Mouse (Mus musculus) Patski (cell line): ENCODE results near the gene Usp13. TPM values are rescaled to one million over a fixed set of nuclear protein-coding genes. Genes with fewer than 3 reads are reported as not detected.

Source experiments
- ATAC-seq: fragments of 100-300 bp; one replicate; pipeline ENCODE4 v1.8.0; 2021
- CTCF ChIA-PET: fragments of 350-600 bp; sonication (Branson Sonifier 250); formaldehyde crosslinking; loops from one replicate; lab custom pipeline; 2022; ENCODE audit warnings: inconsistent platforms; lab: Charles Lee
- POLR2A ChIA-PET: fragments of 350-600 bp; sonication (Branson Sonifier 250); formaldehyde crosslinking; loops from one replicate; lab custom pipeline; 2022; ENCODE audit warnings: antibody characterized with exemption, inconsistent platforms; lab: Charles Lee
- DNase-seq: peaks from one replicate; pipeline ENCODE4 v3.0.0-alpha.2; 2011; ENCODE audit warnings: low read depth, low spot score
- H3K27me3 ChIP-seq: fragments of 371-371 bp; one replicate; pipeline ENCODE4 v1.5.1; 2021
- CTCF ChIP-seq: fragments of 100-300 bp; IDR thresholded peaks from one replicate; pipeline ENCODE4 v1.5.1; 2021
- in situ Hi-C: fragments of 300-500 bp; cut with MboI; formaldehyde crosslinking; loops from 3 replicates; pipeline ENCODE4 v1.11.1; 2018; ENCODE audit warnings: low pct_unique_long_range_greater_than_20kb, mixed read lengths
- polyA plus RNA-seq: library from polyadenylated mRNA; unstranded; gene quantifications from one replicate; pipeline ENCODE4 v1.2.3, GENCODE M21; 2021

Gene Usp13
- polyA plus RNA-seq, result 0.10 TPM

DNA sequence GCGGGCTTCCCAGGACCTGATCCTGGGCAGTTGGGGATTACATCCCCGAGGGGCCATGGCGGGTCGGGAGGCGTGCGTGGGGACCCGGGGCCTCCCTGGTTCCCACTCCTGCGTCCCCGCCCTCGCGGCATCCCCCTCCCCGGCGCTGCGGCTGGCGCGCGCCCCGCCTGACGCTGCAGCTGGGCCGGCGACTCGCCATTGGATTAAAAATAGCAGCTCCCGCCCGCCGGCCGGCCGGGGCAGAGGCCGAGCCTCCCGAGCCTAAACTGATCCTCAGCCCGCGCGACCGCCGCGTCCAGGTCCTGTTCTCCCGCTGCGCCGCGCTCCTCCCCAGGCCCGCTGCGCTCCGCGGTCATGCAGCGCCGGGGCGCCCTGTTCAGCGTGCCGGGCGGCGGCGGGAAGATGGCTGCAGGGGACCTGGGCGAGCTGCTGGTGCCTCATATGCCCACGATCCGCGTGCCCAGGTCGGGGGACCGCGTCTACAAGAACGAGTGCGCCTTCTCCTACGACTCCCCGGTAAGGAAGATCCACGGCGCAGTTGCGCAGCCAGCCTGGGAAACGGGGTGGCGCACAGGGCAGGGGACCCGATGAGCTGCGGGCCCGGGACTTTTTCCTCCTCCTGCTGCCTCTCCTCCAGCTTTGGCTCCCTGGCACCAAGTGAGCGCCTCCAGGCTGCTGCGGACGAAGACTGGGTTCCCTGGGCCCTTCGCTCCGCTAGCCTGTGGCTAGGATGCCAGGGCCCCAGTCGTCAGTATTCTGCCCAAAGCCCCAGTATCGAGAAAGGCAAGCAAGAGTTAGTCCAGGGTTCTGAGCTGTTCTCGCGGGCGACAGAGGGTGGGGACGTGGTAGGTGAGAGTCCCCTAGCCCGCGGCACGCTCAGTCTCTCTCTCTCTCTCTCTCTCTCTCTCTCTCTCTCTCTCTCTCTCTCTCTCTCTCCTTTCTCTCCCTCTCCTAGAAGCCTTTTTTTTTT lies at the start of gene Usp13:
Usp13 (plus strand) TSS at position 190 of the 970 bp plus-strand sequence.
- ATAC-seq (peak; percentile 48), DNase-seq (no peak)
- POLR2A ChIA-PET, result interaction anchor here (0.6 kb wide), 1 partner anchor 26 kb away, joined by 3 read pairs; no protein-coding TSS in a partner anchor
- CTCF ChIA-PET, result no interaction called here
- no peak for TF ChIP-seq CTCF
- in situ Hi-C loops, result no loop called here
- H3K27me3 ChIP-seq, result peaks cover 42% of the 10 kb centered on the region

DNA sequence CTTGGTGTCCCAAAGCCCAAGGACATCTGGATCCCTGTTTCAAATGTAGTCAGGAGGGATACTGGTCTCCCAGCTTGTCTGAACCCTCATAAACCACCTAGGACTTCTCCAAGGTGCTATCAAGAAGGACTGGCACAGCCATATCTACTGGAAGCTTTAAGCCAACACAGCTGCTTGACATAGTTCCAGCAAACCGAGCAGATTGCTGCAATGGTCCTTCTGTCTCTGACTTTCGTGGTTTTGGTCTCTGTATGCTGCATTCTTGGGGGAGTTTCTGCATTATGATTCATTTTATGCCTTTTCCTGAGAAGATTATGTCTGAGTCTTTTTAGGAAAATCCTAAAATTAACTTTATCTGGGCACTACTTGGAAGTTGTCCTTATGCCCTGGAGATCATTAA lies 46.6 kb upstream of the Usp13 start:
- ATAC-seq, result no peak
- POLR2A ChIA-PET, result no interaction called here
- TF ChIP-seq CTCF, result no peak
- CTCF ChIA-PET, result no interaction called here
- in situ Hi-C loops, result no loop called here
- H3K27me3 ChIP-seq, result peaks cover 39% of the 10 kb centered on the region
- peak; percentile 3 for DNase-seq

DNA sequence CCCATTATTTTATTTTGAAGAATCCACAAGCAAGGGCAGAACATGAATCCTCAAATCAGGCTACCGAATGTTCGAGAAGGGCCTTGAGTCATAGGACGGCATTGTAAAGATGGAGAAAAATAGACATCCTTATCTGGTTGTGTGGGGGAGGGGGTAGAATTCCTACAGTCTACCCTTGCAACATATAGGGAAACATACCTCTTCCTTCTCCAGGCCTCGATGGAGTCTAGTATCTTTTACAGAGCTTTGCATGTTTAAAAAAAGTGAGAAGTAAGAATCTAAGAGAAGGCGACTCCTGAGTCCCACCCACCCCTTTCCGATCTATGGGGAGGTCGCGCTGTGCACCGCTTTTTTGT lies 367 bp upstream of the Usp13 start:
- DNase-seq (no peak), ATAC-seq (no peak)
- TF ChIP-seq CTCF, result no peak
- peaks cover 42% of the 10 kb centered on the region for H3K27me3 ChIP-seq
- ChIA-PET CTCF (no interaction called here), POLR2A (no interaction called here)
- in situ Hi-C loops, result no loop called here

DNA sequence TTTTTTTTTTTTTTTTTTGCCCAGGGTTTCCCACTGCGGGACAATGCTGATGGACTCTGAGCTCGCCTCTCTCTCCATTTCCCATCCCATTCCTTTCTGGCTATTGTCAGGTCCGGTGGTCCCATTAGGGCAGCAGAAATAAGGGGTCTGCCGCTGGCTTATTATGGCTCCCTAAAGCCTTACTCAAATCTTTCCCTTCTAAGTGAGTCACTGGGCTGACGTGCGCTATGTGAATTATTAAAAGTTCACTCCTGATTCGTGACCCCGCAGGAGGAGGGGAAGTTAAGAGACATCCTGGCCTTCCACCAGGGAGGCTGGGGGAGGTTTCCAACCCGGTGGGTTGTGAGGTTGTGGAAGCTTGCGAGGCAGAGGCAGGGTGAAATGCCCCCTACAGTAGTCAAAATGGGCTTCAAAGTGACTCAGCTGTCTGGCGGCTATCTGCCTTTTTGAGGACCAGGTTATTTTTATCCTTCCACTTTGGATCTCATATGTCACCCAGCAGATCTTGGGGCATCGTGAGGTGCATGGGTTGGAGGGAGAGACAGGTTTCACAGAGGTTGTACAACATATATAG lies 1.1 kb downstream of the Usp13 start:
- ChIA-PET CTCF (no interaction called here), POLR2A (interaction anchor here (0.6 kb wide), 1 partner anchor 27 kb away, joined by 3 read pairs; no protein-coding TSS in a partner anchor)
- TF ChIP-seq CTCF, result no peak
- in situ Hi-C loops, result no loop called here
- ATAC-seq (no peak), DNase-seq (no peak)
- H3K27me3 ChIP-seq, result peaks cover 38% of the 10 kb centered on the region

DNA sequence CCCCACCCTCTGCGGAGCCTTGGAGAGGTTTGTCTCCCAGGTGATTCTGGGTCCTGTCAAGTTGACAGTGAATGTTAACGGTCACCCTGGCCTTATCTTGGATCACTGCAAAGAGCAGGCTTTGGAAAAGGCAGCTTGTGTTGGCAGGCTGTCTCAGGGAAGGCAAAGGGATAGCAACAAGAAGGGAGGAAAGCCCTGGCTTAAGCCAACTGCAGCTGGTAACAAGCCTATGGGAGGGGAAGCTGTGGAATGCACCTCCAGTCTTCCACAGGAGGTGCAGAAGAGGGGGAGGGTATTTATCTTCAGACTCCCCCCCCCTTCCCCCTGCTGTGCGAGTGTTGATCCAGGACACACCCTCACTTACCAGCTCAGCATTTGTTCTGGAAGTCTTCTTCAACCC lies 5.3 kb downstream of the Usp13 start:
- TF ChIP-seq CTCF, result no peak
- ChIA-PET CTCF (no interaction called here), POLR2A (no interaction called here)
- DNase-seq, result no peak
- in situ Hi-C loops, result no loop called here
- H3K27me3 ChIP-seq, result peaks cover 30% of the 10 kb centered on the region
- ATAC-seq, result no peak

DNA sequence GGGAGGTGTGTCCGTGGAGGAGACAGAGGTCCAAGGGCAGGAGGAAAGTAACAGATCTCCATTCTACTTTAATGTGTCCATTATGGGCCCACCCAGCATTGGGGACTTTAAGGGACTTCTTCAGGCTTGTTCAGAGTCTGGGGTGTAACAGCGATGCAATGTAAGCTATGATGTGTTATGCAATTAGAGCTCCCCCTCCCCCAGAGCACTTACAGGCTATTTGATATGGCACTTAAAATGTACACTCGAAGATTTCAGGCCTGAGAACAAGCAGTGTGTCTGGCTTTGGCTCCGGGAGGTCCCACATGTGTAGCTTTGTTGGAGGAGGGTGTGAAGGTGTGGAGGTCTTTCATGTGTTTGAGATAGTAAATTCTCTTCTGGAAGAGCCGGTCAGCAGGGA lies 7.6 kb downstream of the Usp13 start:
- H3K27me3 ChIP-seq, result peaks cover 20% of the 10 kb centered on the region
- ATAC-seq, result no peak
- no peak for TF ChIP-seq CTCF
- ChIA-PET POLR2A (no interaction called here), CTCF (no interaction called here)
- in situ Hi-C loops, result no loop called here
- no peak for DNase-seq

DNA sequence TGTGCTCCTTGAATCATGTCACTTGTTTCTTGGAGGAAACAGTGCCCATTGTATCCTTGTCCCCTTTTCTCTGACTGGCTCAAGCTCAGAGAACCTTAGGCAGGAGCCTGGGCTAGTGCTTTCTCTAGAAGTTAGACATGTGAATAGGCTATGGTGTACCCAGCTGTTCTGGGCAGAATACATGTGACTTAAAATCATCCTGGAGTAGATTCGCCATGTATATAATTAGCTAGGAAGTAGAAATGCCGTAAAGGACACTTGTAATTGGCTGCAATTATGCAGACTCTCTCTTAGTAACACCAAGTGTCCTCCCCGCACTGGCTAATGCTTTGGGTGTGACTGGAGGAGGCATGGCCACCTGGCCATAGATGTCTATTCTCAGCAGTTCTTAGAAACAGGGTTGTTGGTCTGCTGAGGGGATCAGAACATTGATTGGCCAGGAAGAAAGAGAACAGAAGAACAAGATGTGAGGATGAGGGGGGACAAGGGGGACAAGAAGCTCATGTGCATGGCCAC lies 8.7 kb downstream of the Usp13 start:
- ChIA-PET CTCF (interaction anchor here (0.8 kb wide), 1 partner anchor 19 kb away, joined by 3 read pairs; no protein-coding TSS in a partner anchor), POLR2A (no interaction called here)
- no peak for ATAC-seq

DNA sequence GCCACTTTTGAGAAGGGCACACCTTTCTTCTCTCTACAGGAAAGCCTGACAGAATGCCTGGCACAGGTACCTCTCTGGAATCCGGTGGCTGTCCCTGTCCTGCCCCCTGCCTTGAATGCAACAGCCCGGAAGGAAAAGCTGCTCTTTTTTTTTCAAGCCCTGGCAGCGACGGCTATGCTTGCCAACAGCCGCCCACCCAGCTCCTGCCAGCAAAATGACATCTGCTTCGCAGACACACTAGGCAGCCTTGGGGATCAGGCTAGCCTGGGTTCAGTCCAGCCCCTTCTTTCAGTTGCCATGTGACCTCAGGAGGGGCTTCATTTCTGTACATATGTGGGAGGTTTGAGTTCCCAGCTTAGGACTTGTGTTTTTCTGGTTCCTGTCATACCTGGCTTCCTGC lies 9.4 kb downstream of the Usp13 start:
- DNase-seq (no peak), ATAC-seq (no peak)
- ChIA-PET CTCF (interaction anchor here (0.8 kb wide), 1 partner anchor 18 kb away, joined by 3 read pairs; no protein-coding TSS in a partner anchor), POLR2A (no interaction called here)
- in situ Hi-C loops, result no loop called here
- TF ChIP-seq CTCF, result no peak
- H3K27me3 ChIP-seq, result peaks cover 20% of the 10 kb centered on the region

More for the DNA sequence above, 8.7 kb downstream of the Usp13 start:
- H3K27me3 ChIP-seq, result peaks cover 20% of the 10 kb centered on the region
- in situ Hi-C loops, result no loop called here
- no peak for TF ChIP-seq CTCF
- no peak for DNase-seq

DNA sequence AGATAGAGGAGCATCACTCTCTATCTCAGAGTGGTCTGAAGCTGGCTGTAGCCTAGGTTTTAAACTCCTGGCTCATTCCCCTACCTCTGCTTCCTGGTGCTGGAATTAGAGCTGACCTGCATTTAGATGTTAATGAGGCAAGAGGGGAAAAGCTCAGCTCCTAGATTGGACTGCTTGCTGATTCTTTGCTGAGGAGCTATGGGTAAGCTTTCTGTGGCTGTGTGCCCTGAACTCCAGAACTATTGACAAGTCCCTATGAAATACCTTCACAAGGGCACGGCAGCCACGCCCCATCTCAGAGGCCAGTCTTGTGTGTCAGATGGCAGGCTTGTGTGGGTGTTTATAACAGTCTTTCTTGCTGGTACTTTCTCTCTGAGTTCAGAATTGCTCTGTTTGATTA lies 16.5 kb downstream of the Usp13 start:
- ChIA-PET CTCF (interaction anchor here (1.6 kb wide), 1 partner anchor 13 kb away, joined by 4 read pairs; no protein-coding TSS in a partner anchor), POLR2A (no interaction called here)
- DNase-seq (no peak), ATAC-seq (no peak)
- TF ChIP-seq CTCF, result no peak
- in situ Hi-C loops, result no loop called here
- H3K27me3 ChIP-seq, result peaks cover 17% of the 10 kb centered on the region

DNA sequence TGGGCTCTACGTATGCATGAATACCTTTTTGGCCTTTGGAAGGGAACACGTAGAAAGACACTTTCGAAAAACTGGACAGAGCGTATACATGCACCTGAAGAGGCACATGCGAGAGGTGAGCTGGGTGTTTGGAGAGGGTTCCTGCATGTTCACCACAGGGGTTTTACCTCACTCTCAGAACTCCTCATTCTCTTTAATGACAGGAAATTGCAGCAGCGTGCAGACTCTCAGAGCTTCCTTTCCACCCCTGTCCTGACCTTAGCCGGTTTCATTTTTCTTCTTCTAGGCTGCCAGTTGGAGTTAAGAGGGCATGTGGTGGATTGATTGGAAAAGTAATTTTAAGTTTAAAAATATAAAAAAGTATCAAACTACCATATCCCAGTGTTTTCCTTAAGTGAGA lies 20.5 kb downstream of the Usp13 start:
- no peak for ATAC-seq
- ChIA-PET POLR2A (no interaction called here), CTCF (no interaction called here)
- DNase-seq, result no peak
- peaks cover 7% of the 10 kb centered on the region for H3K27me3 ChIP-seq
- in situ Hi-C loops, result no loop called here
- TF ChIP-seq CTCF, result no peak
